Mouse (Mus musculus) cortical plate, adult 2 months (tissue): ENCODE measurements at regions not wholly inside any gene's neighbourhood (a gene's known extent, or its start where the extent isn't known, plus 50 kb on each side); places are given as distances from the start of the nearest gene placed in this dataset.
A peak's percentile ranks its signal among the peaks of the same experiment; 100 is the strongest.

Source experiments
- H3K27ac ChIP-seq: fragments of 200-500 bp; 2 replicates; pipeline ENCODE4 v1.5.1; 2012; ENCODE audit warnings: low read length, control low read depth, inconsistent platforms; ENCODE audit not compliant: insufficient read depth
- H3K4me1 ChIP-seq: fragments of 200-500 bp; 2 replicates; pipeline ENCODE4 v1.6.1; 2011; ENCODE audit warnings: low read length; ENCODE audit not compliant: control insufficient read depth, insufficient read depth
- H3K4me3 ChIP-seq: fragments of 200-500 bp; 2 replicates; pipeline ENCODE4 v1.5.1; 2011; ENCODE audit warnings: mild to moderate bottlenecking, low read length, control low read depth; ENCODE audit not compliant: insufficient read depth
- CTCF ChIP-seq: fragments of 200-500 bp; IDR thresholded peaks from 2 replicates; pipeline ENCODE4 v1.5.1; 2011; ENCODE audit warnings: mild to moderate bottlenecking, control low read depth, low read length; ENCODE audit not compliant: insufficient read depth; ENCODE audit errors: extremely low read depth
- POLR2A ChIP-seq: fragments of 200-500 bp; IDR thresholded peaks from 2 replicates; pipeline ENCODE4 v1.6.1; 2011; ENCODE audit warnings: mild to moderate bottlenecking, low read length, control low read depth; ENCODE audit not compliant: insufficient read depth; ENCODE audit errors: extremely low read depth

- TF ChIP-seq CTCF (no peak), POLR2A (no peak)
- no peak overlapping the region for H3K4me3 ChIP-seq
- H3K27ac ChIP-seq = no peak overlapping the region
- H3K4me1 ChIP-seq = no peaks in the 10 kb centered on the region
These were observed 111.1 kb downstream of the S1pr1 start for GRCm38 (mm10) chr3:115603803-115604202.

DNA sequence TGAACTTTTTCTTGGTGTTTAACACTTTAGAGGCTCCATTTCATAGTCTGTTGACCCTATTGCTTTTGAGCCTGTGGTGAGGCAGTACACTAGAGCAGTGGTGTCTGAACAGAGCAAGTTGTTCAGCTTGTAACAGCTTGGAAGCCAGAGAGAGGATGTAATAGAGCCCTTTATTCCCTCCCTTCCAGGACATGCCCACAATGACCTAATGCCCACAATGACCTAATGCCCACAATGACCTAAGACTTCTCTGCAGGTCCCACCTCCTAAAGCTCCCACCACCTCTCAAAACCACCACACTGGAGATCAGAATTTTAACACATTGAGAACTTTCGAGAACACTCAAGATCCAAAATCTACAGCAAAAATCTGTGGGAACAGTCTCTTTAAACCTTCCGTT is 115.6 kb downstream of the S1pr1 start:
- Histone ChIP-seq H3K4me3 (no peak overlapping the region), H3K27ac (no peak overlapping the region), H3K4me1 (no peaks in the 10 kb centered on the region)
- TF ChIP-seq POLR2A (no peak), CTCF (no peak)

GRCm38 (mm10) chr3:115596523-115596922 is 118.3 kb downstream of the S1pr1 start:
- Histone ChIP-seq H3K4me1 (no peaks in the 10 kb centered on the region), H3K4me3 (no peak overlapping the region), H3K27ac (no peak overlapping the region)
- TF ChIP-seq CTCF (peak; percentile 81), POLR2A (no peak)

- Histone ChIP-seq H3K4me1 (no peaks in the 10 kb centered on the region), H3K4me3 (no peak overlapping the region), H3K27ac (no peak overlapping the region)
- TF ChIP-seq CTCF (no peak), POLR2A (no peak)
These were observed 124.2 kb downstream of the S1pr1 start for GRCm38 (mm10) chr3:115590716-115591115.

- TF ChIP-seq CTCF (no peak), POLR2A (no peak)
- Histone ChIP-seq H3K4me3 (no peak overlapping the region), H3K4me1 (no peaks in the 10 kb centered on the region), H3K27ac (no peak overlapping the region)
These were observed 126.3 kb downstream of the S1pr1 start for GRCm38 (mm10) chr3:115588585-115588984.

DNA sequence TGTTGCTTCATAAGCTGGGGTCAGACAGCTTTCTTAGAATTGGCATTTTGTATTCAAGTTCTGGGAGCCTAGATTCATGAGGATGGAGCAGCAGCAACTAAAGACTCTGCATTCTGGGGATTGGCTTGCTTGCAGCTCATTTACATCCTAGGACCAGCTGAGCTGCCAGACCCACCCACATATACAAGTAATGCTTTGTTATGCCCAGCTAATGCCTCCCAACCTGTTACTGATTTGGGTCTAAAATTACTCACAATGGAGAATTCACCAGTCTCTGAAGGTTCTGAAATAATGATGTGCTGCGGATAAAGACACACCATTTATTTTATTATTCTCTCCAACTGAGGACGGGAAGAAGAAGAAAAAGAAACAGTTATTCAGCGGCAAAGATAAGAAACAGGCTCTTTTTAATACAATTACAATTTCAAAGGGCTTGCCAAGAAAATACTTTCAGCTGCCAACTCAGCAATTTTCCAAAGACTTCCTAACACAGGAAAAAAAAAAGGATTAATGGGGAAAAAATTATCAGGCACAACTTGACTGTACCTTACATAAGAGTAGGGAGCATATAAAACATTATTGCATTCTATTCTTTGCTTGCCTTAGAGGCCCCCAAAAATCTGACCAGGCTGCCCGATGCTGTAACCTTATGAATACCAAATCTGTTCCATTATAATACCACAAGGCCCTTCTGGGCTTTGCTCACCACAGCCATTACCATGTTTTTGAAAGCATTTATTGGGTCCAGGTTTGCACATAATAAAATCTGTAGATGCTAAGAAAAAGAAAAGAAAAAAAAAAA is 134.5 kb downstream of the S1pr1 start:
- no peak overlapping the region for H3K4me3 ChIP-seq
- H3K27ac ChIP-seq = no peak overlapping the region
- TF ChIP-seq CTCF = no peak
- TF ChIP-seq POLR2A = no peak
- no peaks in the 10 kb centered on the region for H3K4me1 ChIP-seq

DNA sequence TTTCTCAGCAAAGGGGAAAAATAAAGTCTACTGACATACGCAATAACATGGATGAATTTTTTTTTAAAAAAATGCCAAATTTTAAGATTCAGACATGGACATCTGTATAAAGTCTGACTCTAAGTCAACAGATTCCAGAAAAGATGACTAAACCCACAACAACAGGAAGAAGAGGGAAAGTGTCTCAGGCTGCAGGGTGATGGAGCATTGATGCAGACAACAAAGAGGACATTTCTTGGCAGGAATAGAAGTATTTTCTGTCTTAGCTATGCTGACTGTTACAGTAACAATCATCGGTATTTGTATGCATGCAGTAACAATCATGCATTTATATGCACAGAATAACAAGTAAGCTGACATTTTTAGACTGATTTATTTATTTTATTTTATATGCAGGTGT is 139.5 kb downstream of the S1pr1 start:
- Histone ChIP-seq H3K4me1 (no peaks in the 10 kb centered on the region), H3K4me3 (no peak overlapping the region), H3K27ac (no peak overlapping the region)
- no peak for TF ChIP-seq CTCF

- H3K27ac ChIP-seq = no peak overlapping the region
- no peak for TF ChIP-seq POLR2A
- TF ChIP-seq CTCF = no peak
- no peaks in the 10 kb centered on the region; the same call in 1 of the 2 replicates for H3K4me1 ChIP-seq
- H3K4me3 ChIP-seq = no peak overlapping the region
These were observed 152.1 kb downstream of the S1pr1 start for GRCm38 (mm10) chr3:115562735-115563134.

- Histone ChIP-seq H3K4me3 (no peak overlapping the region), H3K4me1 (no peaks in the 10 kb centered on the region; the same call in 1 of the 2 replicates), H3K27ac (no peak overlapping the region)
- TF ChIP-seq POLR2A (no peak), CTCF (no peak)
These were observed 159.8 kb downstream of the S1pr1 start for GRCm38 (mm10) chr3:115554809-115555708.
